In the genomic region with DNA sequence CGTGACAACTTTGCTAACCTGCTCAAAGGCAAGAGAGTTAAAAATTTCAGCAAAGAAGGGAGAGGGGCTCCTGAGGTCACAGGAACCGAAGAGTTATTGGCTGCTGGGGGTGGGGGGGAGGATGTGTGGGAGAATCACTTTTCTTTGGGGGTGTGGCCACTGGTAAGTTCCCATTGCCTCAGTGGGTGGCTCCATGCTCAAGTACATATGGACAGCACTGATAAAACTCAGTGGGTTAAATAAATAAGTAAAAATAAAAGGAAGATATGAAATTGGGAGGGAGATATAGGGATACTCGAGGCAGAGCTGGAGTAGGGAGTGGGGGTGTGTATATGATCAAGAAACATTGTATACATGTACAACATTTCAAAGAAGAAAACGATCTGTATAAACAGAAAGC, we compare ENCODE assay signal across 26 mouse cellular contexts.
DNase-seq lines count a peak whose midpoint lies in the region; ATAC-seq and TF ChIP-seq lines count a peak whose summit lies in the region.
"Had no signal": no experiment of that assay in that cellular context is flagged by ENCODE, and none has a peak within 500 bp of the region (broad histone marks: within the 10 kb centered on the region; RNA-seq: fewer than 3 reads in every experiment).

No protein-coding gene starts in this region.

- H3K9me3 ChIP-seq in intestine, embryonic 14.5 days (ENCODE audit: control insufficient read depth, low read length): no peaks in the 10 kb centered on the region
- no peaks in the 10 kb centered on the region for H3K9me3 ChIP-seq in intestine, postnatal 0 days (ENCODE audit: control insufficient read depth)
- H3K9me3 ChIP-seq in liver, embryonic 12.5 days (replicated peaks): no peaks in the 10 kb centered on the region
- H3K9me3 ChIP-seq in liver, embryonic 14.5 days (ENCODE audit: control insufficient read depth, low read length): no peaks in the 10 kb centered on the region
- H3K9me3 ChIP-seq: forebrain, embryonic 12.5 days; forebrain, embryonic 15.5 days; heart, embryonic 10.5 days; heart, embryonic 13.5 days; hindbrain, embryonic 12.5 days had no signal

- H3K4me1 ChIP-seq in intestine, embryonic 14.5 days (replicated peaks; ENCODE audit: control insufficient read depth, insufficient read depth, low read length): no peaks in the 10 kb centered on the region
- H3K4me1 ChIP-seq in intestine, postnatal 0 days (replicated peaks; ENCODE audit: control insufficient read depth, insufficient read depth, low read length): no peaks in the 10 kb centered on the region
- H3K4me1 ChIP-seq in liver, embryonic 12.5 days: peaks cover 12% of the 10 kb centered on the region
- peaks cover 0 to 7% of the 10 kb centered on the region in 2 experiments; a peak in 2 of 4 replicates for H3K4me1 ChIP-seq in liver, embryonic 14.5 days (replicated peaks; ENCODE audit: control insufficient read depth in 2 of 2, insufficient read depth in 2 of 2, low read length in 1 of 2)
- H3K4me1 ChIP-seq: forebrain, embryonic 15.5 days; heart, embryonic 10.5 days; heart, embryonic 13.5 days; hindbrain, embryonic 12.5 days had no signal

- ATAC-seq in intestine, embryonic 14.5 days (replicated peaks; ENCODE audit: low FRiP score, low TSS enrichment, low read depth): no peak
- ATAC-seq in intestine, postnatal 0 days: no peak
- peak; percentile 68 for ATAC-seq in liver, embryonic 12.5 days
- ATAC-seq in liver, embryonic 14.5 days (ENCODE audit: insufficient read depth): peak; percentile 66; the same call in 1 of the 2 replicates
- ATAC-seq in megakaryocyte-erythroid progenitor cell, adult 5-6 weeks (replicated peaks; ENCODE audit: low FRiP score, low TSS enrichment, poor library complexity, severe bottlenecking): peak; percentile 69
- ATAC-seq: activated CD4-positive, CD25-positive, alpha-beta regulatory T cell, adult 4 months; CD4-positive, CD25-positive, alpha-beta regulatory T cell, adult 4 months; forebrain, embryonic 15.5 days; hindbrain, embryonic 16.5 days; intestine, embryonic 16.5 days had no signal

- WGBS in intestine, embryonic 14.5 days: 60% methylated on average over 4 of the region's 4 CpGs
- 59% methylated on average over 4 of the region's 4 CpGs for WGBS in intestine, postnatal 0 days
- 37% methylated on average over 4 of the region's 4 CpGs for WGBS in liver, embryonic 12.5 days (ENCODE audit: insufficient replicate concordance)
- WGBS in liver, embryonic 14.5 days (ENCODE audit: insufficient replicate concordance): 29% methylated on average over 4 of the region's 4 CpGs

- no peak overlapping the region for H3K4me2 ChIP-seq in intestine, embryonic 14.5 days (ENCODE audit: low read length)
- H3K4me2 ChIP-seq in intestine, postnatal 0 days (replicated peaks; ENCODE audit: low read depth): no peak overlapping the region
- H3K4me2 ChIP-seq in liver, embryonic 12.5 days: no peak overlapping the region
- no peak overlapping the region for H3K4me2 ChIP-seq in liver, embryonic 14.5 days (ENCODE audit: low read depth)
- H3K4me2 ChIP-seq: forebrain, embryonic 12.5 days; forebrain, embryonic 15.5 days; heart, embryonic 13.5 days; hindbrain, embryonic 12.5 days had no signal

- no peaks in the 10 kb centered on the region for H3K27me3 ChIP-seq in intestine, embryonic 14.5 days (replicated peaks; ENCODE audit: control insufficient read depth, insufficient read depth, low read length)
- H3K27me3 ChIP-seq in intestine, postnatal 0 days (replicated peaks; ENCODE audit: control insufficient read depth, insufficient read depth, low read length): no peaks in the 10 kb centered on the region
- no peaks in the 10 kb centered on the region for H3K27me3 ChIP-seq in liver, embryonic 12.5 days (replicated peaks)
- no peaks in the 10 kb centered on the region; the same call in 1 of the 2 replicates for H3K27me3 ChIP-seq in liver, embryonic 14.5 days (ENCODE audit: control insufficient read depth, insufficient read depth, low read length)
- H3K27me3 ChIP-seq: forebrain, embryonic 12.5 days; forebrain, embryonic 15.5 days; heart, embryonic 13.5 days; hindbrain, embryonic 12.5 days had no signal

- H3K4me3 ChIP-seq in intestine, embryonic 14.5 days (ENCODE audit: low read depth, low read length): no peak overlapping the region
- no peak overlapping the region for H3K4me3 ChIP-seq in intestine, postnatal 0 days (ENCODE audit: low read depth, low read length)
- no peak overlapping the region for H3K4me3 ChIP-seq in liver, embryonic 12.5 days
- no peak overlapping the region for H3K4me3 ChIP-seq in liver, embryonic 14.5 days (ENCODE audit: insufficient read depth in 1 of 2, low read depth in 2 of 2, low read length in 2 of 2)
- H3K4me3 ChIP-seq: forebrain, embryonic 12.5 days; forebrain, embryonic 15.5 days; heart, adult 2 months; heart, embryonic 10.5 days; heart, embryonic 13.5 days; hindbrain, embryonic 12.5 days had no signal

- no peaks in the 10 kb centered on the region for H3K36me3 ChIP-seq in intestine, embryonic 14.5 days (ENCODE audit: control insufficient read depth, insufficient read depth, low read length)
- H3K36me3 ChIP-seq in intestine, postnatal 0 days (ENCODE audit: control insufficient read depth, insufficient read depth): no peaks in the 10 kb centered on the region
- H3K36me3 ChIP-seq in liver, embryonic 12.5 days: no peaks in the 10 kb centered on the region
- no peaks in the 10 kb centered on the region for H3K36me3 ChIP-seq in liver, embryonic 14.5 days (replicated peaks; ENCODE audit: control insufficient read depth, insufficient read depth, low read depth)
- H3K36me3 ChIP-seq: forebrain, embryonic 12.5 days; forebrain, embryonic 15.5 days; heart, embryonic 10.5 days; heart, embryonic 13.5 days; hindbrain, embryonic 12.5 days had no signal

- TF ChIP-seq CTCF in intestine, postnatal 0 days (IDR thresholded peaks at IDR 0.05; ENCODE audit: low read depth): no peak
- no peak for TF ChIP-seq CTCF in liver, embryonic 14.5 days (IDR thresholded peaks at IDR 0.05; ENCODE audit: low read depth)

- H3K27ac ChIP-seq in intestine, embryonic 14.5 days (ENCODE audit: low read depth): no peak overlapping the region
- H3K27ac ChIP-seq in intestine, postnatal 0 days (ENCODE audit: low read depth, low read length): no peak overlapping the region
- no peak overlapping the region for H3K27ac ChIP-seq in liver, embryonic 12.5 days
- no peak overlapping the region for H3K27ac ChIP-seq in liver, embryonic 14.5 days
- H3K27ac ChIP-seq: forebrain, embryonic 12.5 days; forebrain, embryonic 15.5 days; heart, adult 2 months; heart, embryonic 10.5 days; heart, embryonic 13.5 days; hindbrain, embryonic 12.5 days had no signal

- TF ChIP-seq EP300 in liver, embryonic 14.5 days (IDR thresholded peaks at IDR 0.05; ENCODE audit: low read depth): no peak

- H3K9ac ChIP-seq in intestine, embryonic 14.5 days (ENCODE audit: low read length): no peak overlapping the region
- no peak overlapping the region for H3K9ac ChIP-seq in intestine, postnatal 0 days (ENCODE audit: low read depth, low read length)
- no peak overlapping the region for H3K9ac ChIP-seq in liver, embryonic 12.5 days
- no peak overlapping the region for H3K9ac ChIP-seq in liver, embryonic 14.5 days (replicated peaks)
- H3K9ac ChIP-seq: forebrain, embryonic 12.5 days; forebrain, embryonic 15.5 days; heart, embryonic 13.5 days; hindbrain, embryonic 12.5 days had no signal

- DNase-seq in intestine, embryonic 14.5 days (ENCODE audit: low spot score): peak; percentile 28
- DNase-seq in liver, embryonic 14.5 days (ENCODE audit: low read depth in 3 of 3, low spot score in 3 of 3): no peak
- DNase-seq in cerebellum, adult 9-10 months: no peak
- DNase-seq in cerebellum, postnatal 14 days: no peak
- DNase-seq: adrenal gland, adult 8-10 months; adrenal gland, postnatal 25 days; cerebellum, adult 18-20 months; cerebellum, adult 9-11 months; cerebellum, postnatal 36 days; gastrocnemius, postnatal 10 days; gastrocnemius, postnatal 36 days; heart, adult 2 months; heart, postnatal 14 days; heart, postnatal 4 days had no signal

Comparison
In these comparisons a context has a peak if more than half of its experiments do, and no peak if none do; other contexts are left out.
1. ATAC-seq: peak in liver, embryonic 12.5 days (single experiment), liver, embryonic 14.5 days (single experiment) and megakaryocyte-erythroid progenitor cell, adult 5-6 weeks (single experiment); none in intestine, embryonic 14.5 days (single experiment) and intestine, postnatal 0 days (single experiment).